Mouse (Mus musculus): ENCODE data around the gene Pdss2. TPM values are rescaled to one million over a fixed set of nuclear protein-coding genes. Genes with fewer than 3 reads are reported as not detected.
A peak's percentile ranks its signal among the peaks of the same experiment; 100 is the strongest.

Pdss2 gene
- polyA plus RNA-seq, 1 experiment from 2014 or later: 14.5 TPM

- WGBS: 93% methylated on average over 13 of the region's 13 CpGs
- H3K27ac ChIP-seq: no peak overlapping the region
- ATAC-seq (replicated peaks; ENCODE audit: low FRiP score): no peak
- H3K9ac ChIP-seq: no peak overlapping the region
- peaks cover 8% of the 10 kb centered on the region; the same call in 1 of the 2 replicates for H3K4me1 ChIP-seq
- no peaks in the 10 kb centered on the region for H3K9me3 ChIP-seq (replicated peaks)
- H3K36me3 ChIP-seq: no peaks in the 10 kb centered on the region
- H3K4me2 ChIP-seq: no peak overlapping the region
- no peaks in the 10 kb centered on the region for H3K27me3 ChIP-seq
- no peak overlapping the region for H3K4me3 ChIP-seq (replicated peaks)
Measured at GRCm38 (mm10) chr10:43217361-43217900, 3.9 kb upstream of the Pdss2 start.

- Histone ChIP-seq H3K9me3 (replicated peaks) (no peaks in the 10 kb centered on the region), H3K36me3 (no peaks in the 10 kb centered on the region), H3K4me1 (peaks cover 11% of the 10 kb centered on the region; the same call in 1 of the 2 replicates), H3K9ac (peak overlapping the region; percentile 96), H3K4me2 (peak overlapping the region; percentile 89), H3K4me3 (replicated peaks) (peak overlapping the region; percentile 94), H3K27me3 (no peaks in the 10 kb centered on the region), H3K27ac (peak overlapping the region; percentile 95)
- 14% methylated on average over 7 of the region's 7 CpGs for WGBS
- ATAC-seq (replicated peaks; ENCODE audit: low FRiP score): no peak
Measured at GRCm38 (mm10) chr10:43220479-43220878, 807 bp upstream of the Pdss2 start.

GRCm38 (mm10) chr10:43221659-43222058 is 373 bp downstream of the Pdss2 start:
- peak overlapping the region; percentile 96 for H3K9ac ChIP-seq
- peak overlapping the region; percentile 95 for H3K27ac ChIP-seq
- H3K4me3 ChIP-seq (replicated peaks): peak overlapping the region; percentile 94
- peaks cover 11% of the 10 kb centered on the region; the same call in 1 of the 2 replicates for H3K4me1 ChIP-seq
- peak overlapping the region; percentile 89 for H3K4me2 ChIP-seq
- ATAC-seq (replicated peaks; ENCODE audit: low FRiP score): peak; percentile 59
- H3K9me3 ChIP-seq (replicated peaks): no peaks in the 10 kb centered on the region
- no peaks in the 10 kb centered on the region for H3K36me3 ChIP-seq
- H3K27me3 ChIP-seq: no peaks in the 10 kb centered on the region
- WGBS: under 1% methylated on average over 25 of the region's 25 CpGs

GRCm38 (mm10) chr10:43223391-43223790 is 2.1 kb downstream of the Pdss2 start:
- Histone ChIP-seq H3K4me1 (peaks cover 11% of the 10 kb centered on the region; the same call in 1 of the 2 replicates), H3K36me3 (no peaks in the 10 kb centered on the region), H3K27me3 (no peaks in the 10 kb centered on the region), H3K4me2 (no peak overlapping the region), H3K27ac (no peak overlapping the region), H3K4me3 (replicated peaks) (no peak overlapping the region), H3K9me3 (replicated peaks) (no peaks in the 10 kb centered on the region), H3K9ac (no peak overlapping the region)
- 89% methylated on average over 2 of the region's 2 CpGs for WGBS
- ATAC-seq (replicated peaks; ENCODE audit: low FRiP score): no peak

GRCm38 (mm10) chr10:43226391-43226790 is 5.1 kb downstream of the Pdss2 start:
- no peak overlapping the region for H3K4me2 ChIP-seq
- H3K27ac ChIP-seq: no peak overlapping the region
- no peaks in the 10 kb centered on the region for H3K36me3 ChIP-seq
- H3K27me3 ChIP-seq: no peaks in the 10 kb centered on the region
- H3K4me3 ChIP-seq (replicated peaks): no peak overlapping the region
- peaks cover 8% of the 10 kb centered on the region; the same call in 1 of the 2 replicates for H3K4me1 ChIP-seq
- 90% methylated on average over 1 of the region's 1 CpGs for WGBS
- ATAC-seq (replicated peaks; ENCODE audit: low FRiP score): no peak
- no peaks in the 10 kb centered on the region for H3K9me3 ChIP-seq (replicated peaks)
- no peak overlapping the region for H3K9ac ChIP-seq

GRCm38 (mm10) chr10:43229236-43229635 is 8.0 kb downstream of the Pdss2 start:
- H3K9me3 ChIP-seq (replicated peaks): no peaks in the 10 kb centered on the region
- ATAC-seq (replicated peaks; ENCODE audit: low FRiP score): no peak
- no peak overlapping the region for H3K4me2 ChIP-seq
- H3K27ac ChIP-seq: no peak overlapping the region
- no peak overlapping the region for H3K4me3 ChIP-seq (replicated peaks)
- H3K27me3 ChIP-seq: no peaks in the 10 kb centered on the region
- H3K9ac ChIP-seq: no peak overlapping the region
- no peaks in the 10 kb centered on the region for H3K36me3 ChIP-seq
- WGBS: 87% methylated on average over 2 of the region's 2 CpGs
- no peaks in the 10 kb centered on the region for H3K4me1 ChIP-seq

- ATAC-seq (replicated peaks; ENCODE audit: low FRiP score): no peak
- 63% methylated on average over 4 of the region's 4 CpGs for WGBS
- no peaks in the 10 kb centered on the region for H3K4me1 ChIP-seq
- no peak overlapping the region for H3K27ac ChIP-seq
- no peaks in the 10 kb centered on the region; the same call in 1 of the 2 replicates for H3K36me3 ChIP-seq
- no peaks in the 10 kb centered on the region for H3K27me3 ChIP-seq
- 0 out of 2 replicates have a peak, but pooled peaks cover under 1% of the 10 kb centered on the region for H3K9me3 ChIP-seq (replicated peaks)
- H3K4me2 ChIP-seq: no peak overlapping the region
- H3K4me3 ChIP-seq (replicated peaks): no peak overlapping the region
- no peak overlapping the region for H3K9ac ChIP-seq
Measured at GRCm38 (mm10) chr10:43234522-43234921, 13.2 kb downstream of the Pdss2 start.

GRCm38 (mm10) chr10:43235011-43235410 is 13.7 kb downstream of the Pdss2 start:
- 0 out of 2 replicates have a peak, but pooled peaks cover 6% of the 10 kb centered on the region for H3K9me3 ChIP-seq (replicated peaks)
- no peak overlapping the region for H3K4me2 ChIP-seq
- H3K27ac ChIP-seq: no peak overlapping the region
- 82% methylated on average over 3 of the region's 3 CpGs for WGBS
- H3K27me3 ChIP-seq: no peaks in the 10 kb centered on the region
- no peak overlapping the region for H3K9ac ChIP-seq
- H3K36me3 ChIP-seq: no peaks in the 10 kb centered on the region; the same call in 1 of the 2 replicates
- no peak for ATAC-seq (replicated peaks; ENCODE audit: low FRiP score)
- no peak overlapping the region for H3K4me3 ChIP-seq (replicated peaks)
- H3K4me1 ChIP-seq: no peaks in the 10 kb centered on the region

- Histone ChIP-seq H3K4me1 (no peaks in the 10 kb centered on the region), H3K27me3 (no peaks in the 10 kb centered on the region), H3K4me2 (no peak overlapping the region), H3K36me3 (no peaks in the 10 kb centered on the region; the same call in 1 of the 2 replicates), H3K9me3 (replicated peaks) (0 out of 2 replicates have a peak, but pooled peaks cover 7% of the 10 kb centered on the region), H3K27ac (no peak overlapping the region), H3K4me3 (replicated peaks) (no peak overlapping the region), H3K9ac (no peak overlapping the region)
- no peak for ATAC-seq (replicated peaks; ENCODE audit: low FRiP score)
- 90% methylated on average over 5 of the region's 5 CpGs for WGBS
Measured at GRCm38 (mm10) chr10:43235758-43236669, 14.7 kb downstream of the Pdss2 start.

GRCm38 (mm10) chr10:43242215-43242614 is 20.9 kb downstream of the Pdss2 start:
- Histone ChIP-seq H3K36me3 (no peaks in the 10 kb centered on the region; the same call in 1 of the 2 replicates), H3K9ac (no peak overlapping the region), H3K4me3 (replicated peaks) (no peak overlapping the region), H3K4me2 (no peak overlapping the region), H3K9me3 (replicated peaks) (0 out of 2 replicates have a peak, but pooled peaks cover 7% of the 10 kb centered on the region), H3K27ac (no peak overlapping the region), H3K4me1 (peaks cover 25% of the 10 kb centered on the region), H3K27me3 (no peaks in the 10 kb centered on the region)
- ATAC-seq (replicated peaks; ENCODE audit: low FRiP score): no peak
- 91% methylated on average over 8 of the region's 8 CpGs for WGBS

GRCm38 (mm10) chr10:43244262-43244806 is 23.0 kb downstream of the Pdss2 start:
- Histone ChIP-seq H3K36me3 (no peaks in the 10 kb centered on the region; the same call in 1 of the 2 replicates), H3K4me1 (peaks cover 30% of the 10 kb centered on the region), H3K27ac (no peak overlapping the region), H3K9ac (no peak overlapping the region), H3K4me2 (no peak overlapping the region), H3K27me3 (no peaks in the 10 kb centered on the region), H3K4me3 (replicated peaks) (no peak overlapping the region), H3K9me3 (replicated peaks) (0 out of 2 replicates have a peak, but pooled peaks cover 7% of the 10 kb centered on the region)
- no peak for ATAC-seq (replicated peaks; ENCODE audit: low FRiP score)
- WGBS: 35% methylated on average over 3 of the region's 3 CpGs
